Mouse (Mus musculus) left cerebral cortex, adult 2 months (tissue): ENCODE data around the gene Ncstn. TPM values are rescaled to one million over a fixed set of nuclear protein-coding genes. Genes with fewer than 3 reads are reported as not detected.

Experiments
- DNase-seq, 2 experiments: peaks; one replicate each; pipeline ENCODE4 v3.0.0; 2021 to 2022; ENCODE audit warnings: low spot score in 2 of 2, mixed read lengths in 1 of 2; ENCODE audit errors: extremely low spot score in 1 of 2
- H3K27ac ChIP-seq: fragments of 200-600 bp; 2 replicates; pipeline ENCODE4 v1.8.1; 2022
- H3K4me3 ChIP-seq: fragments of 200-600 bp; 2 replicates; pipeline ENCODE4 v1.8.1; 2022
- CTCF ChIP-seq: fragments of 200-600 bp; IDR thresholded peaks from 2 replicates; pipeline ENCODE4 v1.8.1; 2022; ENCODE audit warnings: antibody characterized with exemption, mild to moderate bottlenecking, moderate library complexity
- intact Hi-C: fragments of 180-260 bp; cut with DNase I; formaldehyde crosslinking; loops from one replicate; pipeline ENCODE4 v1.15.1; 2025
- total RNA-seq, 2 experiments: library from RNA; stranded (reverse); gene quantifications; 2 replicates each; pipeline ENCODE4 v1.2.3; 2021

Gene Ncstn
- total RNA-seq, 2 experiments from 2014 or later = 61.5 to 65.4 TPM

DNA sequence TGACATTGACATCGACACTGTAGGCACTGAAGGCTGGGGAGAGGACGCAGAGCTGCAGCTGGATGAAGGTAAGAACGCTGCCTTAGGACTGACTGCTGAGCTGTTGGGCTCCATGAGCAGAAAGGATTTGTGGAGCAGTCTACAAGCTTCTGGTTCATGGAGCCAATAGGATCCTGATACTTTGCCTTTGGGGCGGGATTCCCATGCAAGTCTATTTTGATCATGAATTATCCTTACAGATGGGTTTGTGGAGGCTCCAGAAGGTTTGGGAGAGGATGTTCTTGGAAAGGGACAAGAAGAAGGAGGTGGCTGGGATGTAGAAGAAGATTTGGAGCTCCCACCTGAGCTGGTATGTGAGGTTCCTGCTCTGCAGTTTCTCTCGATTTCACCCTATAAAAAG lies 34.4 kb upstream of the Ncstn start:
- H3K4me3 ChIP-seq = no peak overlapping the region
- no peak overlapping the region for H3K27ac ChIP-seq
- intact Hi-C loops = no loop called here
- TF ChIP-seq CTCF = no peak
- no peak for DNase-seq

DNA sequence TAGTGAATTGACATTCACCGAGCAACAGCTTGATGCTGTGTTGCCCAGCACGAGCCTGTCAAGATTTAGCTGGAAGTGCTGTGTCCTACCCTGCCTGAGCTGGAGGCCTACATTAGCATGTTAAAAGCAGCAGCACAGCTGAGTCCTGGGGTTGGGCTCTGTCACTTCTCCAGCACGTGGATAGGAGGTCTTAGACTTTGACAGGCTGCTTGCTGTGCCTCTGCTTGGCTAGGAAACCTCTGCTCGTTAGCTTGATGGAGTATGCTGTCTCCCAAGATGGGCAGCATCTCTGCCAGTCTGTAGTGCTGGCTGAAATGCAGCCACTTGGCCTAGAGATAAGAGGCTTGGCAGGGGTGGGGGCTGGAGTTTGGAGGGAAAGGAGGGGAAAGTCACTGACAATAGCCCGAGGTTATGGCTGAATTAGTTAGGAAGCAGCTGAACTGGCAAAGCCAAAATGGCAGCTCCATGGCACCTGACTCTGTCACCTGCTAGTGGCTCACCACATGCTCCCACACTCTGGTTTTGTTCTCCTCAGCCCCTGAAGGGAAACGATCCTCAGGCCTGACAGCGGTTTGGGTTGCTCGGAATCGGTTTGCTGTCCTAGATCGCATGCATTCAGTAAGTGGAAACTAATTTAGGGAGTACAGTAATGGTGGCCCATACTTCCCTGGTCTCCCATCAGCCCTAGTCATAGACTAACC lies 25.3 kb upstream of the Ncstn start:
- DNase-seq = no peak
- no peak for TF ChIP-seq CTCF
- Histone ChIP-seq H3K4me3 (no peak overlapping the region), H3K27ac (no peak overlapping the region)
- intact Hi-C loops = no loop called here

DNA sequence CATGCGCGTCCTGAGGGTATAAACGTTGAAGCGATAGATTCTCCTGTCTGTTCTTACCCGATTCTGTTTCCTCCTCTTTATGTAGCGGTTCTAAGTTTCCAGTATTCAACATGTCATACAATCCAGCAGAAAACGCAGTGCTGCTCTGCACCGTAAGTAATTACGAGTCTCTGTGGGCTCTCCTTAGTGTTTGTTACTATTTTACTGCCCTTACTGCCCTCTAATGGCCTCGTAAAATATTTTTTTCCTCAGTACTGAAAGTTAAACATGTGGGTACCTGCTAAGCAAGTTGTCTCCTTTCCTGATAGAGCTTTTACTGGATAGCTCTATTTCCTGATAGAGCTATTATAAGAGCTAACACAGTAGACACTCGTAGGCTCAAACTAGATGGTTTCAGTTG lies 22.5 kb upstream of the Ncstn start:
- no peak for DNase-seq
- no peak overlapping the region for H3K27ac ChIP-seq
- no peak overlapping the region for H3K4me3 ChIP-seq
- intact Hi-C loops = no loop called here
- no peak; the same call in 1 of the 2 replicates for TF ChIP-seq CTCF

DNA sequence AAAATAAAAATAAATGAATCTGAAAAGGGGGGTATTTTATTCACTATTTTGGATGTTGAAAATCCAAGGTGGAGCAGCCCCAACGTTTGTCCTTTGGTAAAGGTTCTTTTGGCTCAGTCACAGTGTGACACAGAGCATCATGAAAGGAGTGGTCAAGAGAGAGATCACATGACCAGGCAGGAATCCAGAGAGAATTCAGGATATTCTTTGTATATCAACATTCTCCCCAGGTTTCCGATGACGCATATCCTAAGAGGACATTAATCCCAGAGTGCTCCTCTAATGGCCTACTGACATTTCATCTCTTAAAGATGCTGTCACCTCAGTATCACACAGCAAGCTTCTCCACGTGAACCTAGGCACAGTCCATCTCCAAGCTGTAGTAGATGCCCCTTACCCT lies 21.0 kb upstream of the Ncstn start:
- H3K27ac ChIP-seq = no peak overlapping the region
- H3K4me3 ChIP-seq = no peak overlapping the region
- no peak for DNase-seq
- no peak for TF ChIP-seq CTCF
- intact Hi-C loops = no loop called here

DNA sequence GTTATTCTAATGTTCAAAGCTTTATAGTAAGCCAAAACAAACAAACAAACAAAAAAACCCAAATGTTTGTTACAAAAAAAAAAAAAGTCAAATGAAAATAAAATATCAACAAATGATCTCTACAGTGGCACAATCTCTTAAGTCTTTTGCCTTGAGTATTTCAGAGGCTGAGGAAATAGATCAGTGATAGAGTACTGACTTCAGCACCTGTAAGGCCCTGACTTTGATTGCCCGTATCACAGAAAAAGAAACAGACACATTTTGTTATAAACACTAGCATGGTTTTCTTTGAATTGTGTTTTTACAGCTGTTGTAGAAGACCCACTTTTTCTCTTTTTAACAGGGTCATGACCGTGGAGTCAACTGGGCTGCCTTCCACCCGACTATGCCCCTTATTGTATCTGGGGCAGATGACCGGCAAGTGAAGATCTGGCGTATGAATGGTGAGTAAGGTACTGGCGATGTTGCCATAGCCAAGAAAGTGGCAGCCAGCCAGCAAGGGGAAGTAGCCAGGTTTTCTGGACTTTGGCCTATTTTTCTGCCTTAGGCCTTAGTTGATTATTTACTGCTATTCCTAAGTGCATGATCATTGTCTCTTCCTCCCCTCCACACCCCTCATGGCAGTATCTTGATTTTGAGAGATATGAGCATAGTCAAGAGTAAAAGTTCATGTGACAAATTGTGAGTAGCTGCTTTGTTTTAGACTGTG lies 16.9 kb upstream of the Ncstn start:
- intact Hi-C loops = no loop called here
- TF ChIP-seq CTCF = no peak
- Histone ChIP-seq H3K27ac (no peak overlapping the region), H3K4me3 (no peak overlapping the region)
- no peak for DNase-seq

DNA sequence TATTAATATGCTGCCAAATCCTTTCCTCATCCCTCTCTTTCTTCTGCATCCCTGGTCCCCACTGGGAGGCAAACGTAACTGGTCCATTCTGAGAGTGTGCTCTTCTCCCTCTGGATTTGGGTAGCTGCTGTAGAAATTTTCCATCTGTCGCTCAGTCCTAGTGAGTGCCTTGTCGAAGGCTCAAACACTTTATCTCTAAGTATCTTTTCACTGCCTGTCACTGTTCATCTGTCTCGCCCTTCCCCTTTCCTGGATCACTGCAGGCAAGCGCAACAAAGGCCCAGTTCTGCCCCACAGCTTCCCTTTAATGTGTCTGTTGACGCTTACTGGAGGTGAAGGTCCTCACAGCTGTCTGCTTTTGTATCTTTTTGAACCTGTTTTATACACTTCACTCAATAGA lies 12.6 kb upstream of the Ncstn start:
- Histone ChIP-seq H3K27ac (no peak overlapping the region), H3K4me3 (no peak overlapping the region)
- no peak for DNase-seq
- intact Hi-C loops = no loop called here
- no peak for TF ChIP-seq CTCF

DNA sequence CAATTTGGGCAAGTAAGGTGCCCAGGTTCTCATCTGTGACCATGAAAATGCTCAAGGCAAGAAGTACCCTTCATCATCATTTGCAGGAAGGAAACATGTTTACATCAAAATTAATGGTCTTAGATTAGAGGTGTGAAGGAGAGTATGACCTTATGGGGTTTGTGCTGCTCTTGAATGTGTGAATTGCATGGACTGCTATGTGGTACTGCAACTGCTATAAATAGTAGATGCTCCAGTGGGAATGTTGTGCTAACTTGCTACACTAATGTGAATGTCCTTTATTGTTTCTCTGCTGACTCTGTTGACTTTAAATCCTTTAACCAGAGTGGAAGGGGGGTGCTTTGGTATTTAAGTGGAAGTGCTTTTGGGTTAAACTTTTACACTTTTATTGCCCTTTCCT lies 11.7 kb upstream of the Ncstn start:
- no peak for DNase-seq
- no peak for TF ChIP-seq CTCF
- intact Hi-C loops = no loop called here
- Histone ChIP-seq H3K4me3 (no peak overlapping the region), H3K27ac (no peak overlapping the region)

DNA sequence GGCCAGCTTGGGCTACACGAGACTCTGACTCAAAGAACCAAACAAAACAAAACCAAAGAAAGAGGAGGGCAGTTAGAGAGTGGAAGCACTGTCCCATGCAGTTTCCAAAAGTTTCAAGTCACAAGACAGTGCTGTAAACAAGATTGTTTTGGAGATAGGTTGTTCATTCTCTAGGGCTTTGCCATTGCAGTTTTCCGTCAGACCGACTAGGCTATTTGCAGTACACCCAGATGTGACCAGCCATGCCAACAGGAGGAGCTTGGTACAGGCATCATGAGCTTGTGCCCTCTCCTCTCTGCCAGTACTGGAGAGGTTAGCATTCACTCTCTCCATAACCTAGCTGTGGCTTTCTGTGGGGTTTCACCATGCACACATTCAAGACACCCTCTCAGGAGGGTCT lies 10.9 kb upstream of the Ncstn start:
- no peak for TF ChIP-seq CTCF
- Histone ChIP-seq H3K4me3 (no peak overlapping the region), H3K27ac (no peak overlapping the region)
- DNase-seq = no peak
- intact Hi-C loops = no loop called here

DNA sequence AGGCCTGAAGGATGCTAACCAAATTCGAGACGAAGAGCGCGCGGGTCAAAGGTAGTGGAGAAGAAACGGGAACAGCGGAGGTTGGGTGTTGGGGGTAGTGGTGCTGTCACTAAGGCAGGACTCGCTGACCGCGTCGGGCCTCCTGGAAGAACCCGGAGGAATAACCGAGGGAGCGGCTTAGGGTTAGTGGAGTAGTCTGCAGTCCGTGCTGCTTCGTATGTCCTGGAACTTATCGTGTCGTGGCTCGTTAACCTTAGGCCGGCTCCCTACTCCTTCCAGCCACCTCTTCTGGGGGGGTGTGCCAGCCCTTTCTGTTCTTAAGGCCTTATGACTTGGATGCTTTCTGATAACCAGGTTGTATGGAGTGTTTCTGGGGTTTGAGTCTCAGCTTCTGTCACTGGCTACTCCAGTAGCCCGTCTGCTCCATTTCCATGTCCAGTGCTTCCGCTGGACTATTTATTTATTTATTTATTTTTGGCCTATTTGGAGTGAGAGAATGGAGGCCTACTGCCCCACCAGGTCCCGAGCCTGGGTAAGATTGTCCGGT lies 377 bp upstream of the Ncstn start:
- peak overlapping the region; percentile 91 for H3K4me3 ChIP-seq
- DNase-seq = no peak
- TF ChIP-seq CTCF = no peak
- intact Hi-C loops = no loop called here
- peak overlapping the region; percentile 99 for H3K27ac ChIP-seq

DNA sequence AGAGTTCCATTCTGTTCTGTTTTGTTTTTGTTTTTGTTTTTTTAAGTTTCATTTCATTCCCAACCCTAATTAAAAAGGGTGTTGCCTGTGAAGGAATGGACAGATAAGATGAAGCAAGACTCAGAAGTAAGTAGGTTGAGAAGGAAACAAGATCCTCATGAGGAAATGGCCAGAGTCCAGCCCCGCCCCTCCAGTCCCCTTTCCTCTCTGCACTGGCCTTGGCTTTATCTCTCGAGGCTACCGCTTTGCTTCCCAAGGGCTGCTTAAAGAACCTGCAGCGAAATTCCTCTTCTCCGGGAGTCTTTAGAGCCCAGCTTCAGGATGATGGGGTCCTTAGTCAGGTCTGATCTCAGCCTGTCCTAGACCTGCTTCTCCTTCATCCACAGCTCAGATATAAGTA lies 4.6 kb downstream of the Ncstn start:
- no peak overlapping the region for H3K4me3 ChIP-seq
- no peak for DNase-seq
- intact Hi-C loops = no loop called here
- H3K27ac ChIP-seq = no peak overlapping the region
- no peak for TF ChIP-seq CTCF

DNA sequence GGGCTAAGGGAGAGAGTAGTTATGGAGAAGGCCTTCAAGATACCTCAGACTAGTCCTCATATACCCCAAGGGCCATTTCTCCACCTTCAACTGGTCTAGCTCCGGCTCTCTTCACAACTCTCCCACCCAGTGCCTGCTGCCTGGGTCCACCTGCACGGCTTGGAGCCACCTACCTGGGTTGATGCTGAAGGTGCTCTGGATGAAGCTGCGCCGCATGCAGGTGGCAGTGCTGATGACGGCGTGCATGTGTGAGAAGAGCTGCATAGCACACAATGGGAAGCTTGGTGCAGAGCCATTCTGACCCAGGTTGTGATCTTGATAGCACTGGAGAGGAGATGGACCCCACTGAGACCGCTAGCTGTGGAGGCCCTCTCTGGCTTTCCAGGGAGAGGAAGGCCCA lies 10.0 kb downstream of the Ncstn start:
- intact Hi-C loops = no loop called here

DNA sequence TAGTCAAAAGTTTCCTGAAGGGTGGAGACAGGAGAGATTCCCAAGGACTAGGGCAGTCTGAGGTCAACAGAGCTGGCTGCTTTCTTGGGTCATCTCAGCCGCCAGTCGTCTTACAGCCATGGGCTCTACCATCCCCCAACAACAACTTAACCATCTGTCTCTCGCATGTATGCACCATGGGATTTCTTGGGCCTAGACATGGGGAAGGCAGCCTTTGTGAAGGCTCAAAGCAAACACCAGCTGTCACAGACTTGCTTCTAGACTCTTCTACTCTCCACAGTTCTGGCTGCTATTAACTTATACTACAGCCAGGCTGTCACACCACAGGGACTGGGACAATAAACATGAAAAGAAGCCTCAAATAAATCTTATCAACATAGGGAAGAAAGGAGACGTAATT lies 11.0 kb downstream of the Ncstn start:
- Histone ChIP-seq H3K4me3 (no peak overlapping the region), H3K27ac (no peak overlapping the region)
- intact Hi-C loops = no loop called here

More for the DNA sequence above, 10.0 kb downstream of the Ncstn start:
- Histone ChIP-seq H3K4me3 (no peak overlapping the region), H3K27ac (no peak overlapping the region)
- DNase-seq = no peak
- no peak for TF ChIP-seq CTCF

DNA sequence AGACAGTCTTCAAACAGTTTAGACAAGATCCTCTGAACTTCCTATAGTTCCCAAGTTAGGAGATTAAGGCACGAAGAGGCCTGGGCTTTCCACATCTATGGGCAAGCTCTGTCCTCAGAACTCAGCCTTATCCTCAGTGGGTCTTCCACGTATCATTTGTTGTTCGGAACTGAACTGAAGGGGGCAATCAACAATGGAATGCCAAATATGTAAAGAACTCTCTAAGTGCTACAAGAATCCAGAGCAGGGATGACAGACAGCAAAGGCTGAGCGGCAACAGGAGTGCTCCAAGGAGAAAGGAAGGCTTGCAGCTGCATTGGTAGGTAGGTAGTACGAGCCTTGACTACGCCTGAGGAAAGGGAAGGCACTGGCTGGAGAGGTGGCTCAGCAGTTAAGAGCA lies 12.4 kb downstream of the Ncstn start:
- no peak for TF ChIP-seq CTCF
- DNase-seq = no peak
- intact Hi-C loops = no loop called here
- Histone ChIP-seq H3K4me3 (no peak overlapping the region), H3K27ac (no peak overlapping the region)

More for the DNA sequence above, 11.0 kb downstream of the Ncstn start:
- no peak for TF ChIP-seq CTCF
- no peak for DNase-seq
